Mouse (Mus musculus): ENCODE results near the gene Mogs. TPM values are rescaled to one million over a fixed set of nuclear protein-coding genes. Genes with fewer than 3 reads are reported as not detected.
A peak's percentile ranks its signal among the peaks of the same experiment; 100 is the strongest.

Gene Mogs
- total and polyA plus RNA-seq, 3 experiments: 150 to 209 TPM; not detected in 1

GRCm38 (mm10) chr6:83071220-83071619 lies 44.1 kb upstream of the Mogs start:
- no peak overlapping the region for H3K9ac ChIP-seq (ENCODE audit: control insufficient read depth, low read depth, low read length, poor library complexity, severe bottlenecking)
- H3K4me1 ChIP-seq (ENCODE audit: control insufficient read depth in 1 of 2, insufficient read depth in 2 of 2, low read length in 2 of 2): no peaks in the 10 kb centered on the region
- H3K36me3 ChIP-seq (ENCODE audit: control insufficient read depth in 1 of 2, insufficient read depth in 2 of 2, low read length in 2 of 2): no peaks in the 10 kb centered on the region
- no peak overlapping the region for H3K27ac ChIP-seq (ENCODE audit: control insufficient read depth, low read depth, low read length)
- no peaks in the 10 kb centered on the region for H3K9me3 ChIP-seq (replicated peaks; ENCODE audit: insufficient read depth, low read length)
- no peak for DNase-seq (ENCODE audit: low read depth, low spot score)
- no peaks in the 10 kb centered on the region for H3K79me2 ChIP-seq (ENCODE audit: control insufficient read depth, insufficient read depth, low read length, poor library complexity)
- TF ChIP-seq ZKSCAN1 (IDR thresholded peaks at IDR 0.05; ENCODE audit: low read depth, low read length): no peak
- TF ChIP-seq POLR2AphosphoS5 (IDR thresholded peaks at IDR 0.05; ENCODE audit: borderline replicate concordance, low read depth, low read length): no peak
- TF ChIP-seq POLR2A (IDR thresholded peaks at IDR 0.05; ENCODE audit: control insufficient read depth in 1 of 2, insufficient read depth in 1 of 2, low read depth in 1 of 2, low read length in 2 of 2, poor library complexity in 1 of 2): no peak
- TF ChIP-seq MAZ (IDR thresholded peaks at IDR 0.05; ENCODE audit: low read depth, low read length): no peak
- no peak for TF ChIP-seq SIN3A (IDR thresholded peaks at IDR 0.05; ENCODE audit: low read length)
- TF ChIP-seq TAL1 (IDR thresholded peaks at IDR 0.05; ENCODE audit: low read length): no peak
- TF ChIP-seq KAT2A (conservative IDR thresholded peaks at IDR 0.05; ENCODE audit: low read depth, low read length): no peak
- no peak for TF ChIP-seq ZC3H11A (IDR thresholded peaks at IDR 0.05; ENCODE audit: low read depth, low read length)
- no peak for TF ChIP-seq ETS1 (IDR thresholded peaks at IDR 0.05; ENCODE audit: low read depth, low read length)
- TF ChIP-seq TCF12 (IDR thresholded peaks at IDR 0.05; ENCODE audit: low read depth, low read length): no peak
- TF ChIP-seq MYB (IDR thresholded peaks at IDR 0.05; ENCODE audit: low read depth, low read length): no peak
- TF ChIP-seq MEF2A (IDR thresholded peaks at IDR 0.05; ENCODE audit: extremely low read depth, insufficient replicate concordance, low read depth, low read length, poor library complexity, severe bottlenecking): no peak
- TF ChIP-seq JUND (IDR thresholded peaks at IDR 0.05; ENCODE audit: low read depth, low read length): no peak
- TF ChIP-seq USF2 (IDR thresholded peaks at IDR 0.05; ENCODE audit: borderline replicate concordance in 1 of 2, insufficient read depth in 1 of 2, low read depth in 1 of 2, low read length in 2 of 2): no peak
- TF ChIP-seq SMC3 (IDR thresholded peaks at IDR 0.05; ENCODE audit: low read depth, low read length): no peak
- no peak for TF ChIP-seq MYC (IDR thresholded peaks at IDR 0.05; ENCODE audit: low read depth, low read length)
- no peak for TF ChIP-seq MXI1 (IDR thresholded peaks at IDR 0.05; ENCODE audit: low read depth, low read length)
- TF ChIP-seq GATA1 (IDR thresholded peaks at IDR 0.05; ENCODE audit: low read depth, low read length): no peak
- no peaks in the 10 kb centered on the region for H3K27me3 ChIP-seq (ENCODE audit: control insufficient read depth in 1 of 2, insufficient read depth in 2 of 2, low read length in 2 of 2)
- no peak overlapping the region for H3K4me3 ChIP-seq (ENCODE audit: control insufficient read depth in 1 of 2, insufficient read depth in 1 of 2, low read depth in 2 of 2, low read length in 2 of 2)

- DNase-seq (ENCODE audit: low read depth, low spot score): peak; percentile 73
- H3K36me3 ChIP-seq (ENCODE audit: control insufficient read depth in 1 of 2, insufficient read depth in 2 of 2, low read length in 2 of 2): peaks cover 0 to 9% of the 10 kb centered on the region in 2 experiments; a peak in 2 of 4 replicates
- no peak overlapping the region for H3K27ac ChIP-seq (ENCODE audit: control insufficient read depth, low read depth, low read length)
- H3K9me3 ChIP-seq (replicated peaks; ENCODE audit: insufficient read depth, low read length): no peaks in the 10 kb centered on the region
- TF ChIP-seq CHD1 (IDR thresholded peaks at IDR 0.05; ENCODE audit: low read depth, low read length): no peak
- TF ChIP-seq SIN3A (IDR thresholded peaks at IDR 0.05; ENCODE audit: low read length): no peak
- TF ChIP-seq MAFK (IDR thresholded peaks at IDR 0.05; ENCODE audit: borderline replicate concordance, low read depth, low read length): no peak
- peak; percentile 58 for TF ChIP-seq RAD21 (IDR thresholded peaks at IDR 0.05; ENCODE audit: low read depth, low read length)
- peak; percentile 36; the same call in 1 of the 2 replicates for TF ChIP-seq ZC3H11A (IDR thresholded peaks at IDR 0.05; ENCODE audit: low read depth, low read length)
- TF ChIP-seq SMC3 (IDR thresholded peaks at IDR 0.05; ENCODE audit: low read depth, low read length): peak; percentile 62
- TF ChIP-seq GATA1 (IDR thresholded peaks at IDR 0.05; ENCODE audit: low read depth, low read length): 0 out of 2 replicates have a peak, but pooled peaks have one; percentile 32
- TF ChIP-seq MAX (IDR thresholded peaks at IDR 0.05; ENCODE audit: low read length): no peak
- no peak for TF ChIP-seq RCOR1 (IDR thresholded peaks at IDR 0.05; ENCODE audit: low read depth, low read length)
- TF ChIP-seq ZNF384 (IDR thresholded peaks at IDR 0.05; ENCODE audit: low read depth, low read length): peak; percentile 85
- no peak for TF ChIP-seq ETS1 (IDR thresholded peaks at IDR 0.05; ENCODE audit: low read depth, low read length)
- TF ChIP-seq CTCF (IDR thresholded peaks at IDR 0.05 in 2 of 3, conservative IDR thresholded peaks at IDR 0.05 in 1 of 3; ENCODE audit: control insufficient read depth in 1 of 3, insufficient read depth in 1 of 3, low read depth in 2 of 3, low read length in 3 of 3, poor library complexity in 1 of 3, severe bottlenecking in 1 of 3): peak; percentile 26 to 65 (median 44); a peak in 5 of 6 replicates
- TF ChIP-seq MYB (IDR thresholded peaks at IDR 0.05; ENCODE audit: low read depth, low read length): no peak
- no peak for TF ChIP-seq POLR2AphosphoS5 (IDR thresholded peaks at IDR 0.05; ENCODE audit: borderline replicate concordance, low read depth, low read length)
- H3K4me3 ChIP-seq (ENCODE audit: control insufficient read depth in 1 of 2, insufficient read depth in 1 of 2, low read depth in 2 of 2, low read length in 2 of 2): no peak overlapping the region
- H3K79me2 ChIP-seq (ENCODE audit: control insufficient read depth, insufficient read depth, low read length, poor library complexity): peaks cover 11% of the 10 kb centered on the region
- no peak overlapping the region for H3K9ac ChIP-seq (ENCODE audit: control insufficient read depth, low read depth, low read length, poor library complexity, severe bottlenecking)
- H3K4me1 ChIP-seq (ENCODE audit: control insufficient read depth in 1 of 2, insufficient read depth in 2 of 2, low read length in 2 of 2): peaks cover 0 to 13% of the 10 kb centered on the region in 2 experiments; a peak in 2 of 4 replicates
- H3K27me3 ChIP-seq (ENCODE audit: control insufficient read depth in 1 of 2, insufficient read depth in 2 of 2, low read length in 2 of 2): no peaks in the 10 kb centered on the region
Observed at GRCm38 (mm10) chr6:83074979-83075378, 40.3 kb upstream of the Mogs start.

Measured in MEL (cell line).